Mouse (Mus musculus) heart, adult 18-20 months (tissue): ENCODE results near the gene Tectb. TPM values are rescaled to one million over a fixed set of nuclear protein-coding genes. Genes with fewer than 3 reads are reported as not detected.
"Not testable (repeated sequence)": the region's sequence is repeated elsewhere in the genome, so short reads cannot be mapped to it uniquely, and the experiment has no call there.

Experiments
- DNase-seq, 2 experiments: peaks; one replicate each; pipeline ENCODE4 v3.0.0; 2021 to 2022; ENCODE audit warnings: mixed read lengths in 1 of 2
- total RNA-seq, 2 experiments: library from RNA; stranded (reverse); gene quantifications; 2 replicates each; pipeline ENCODE4 v1.2.3; 2021

Gene Tectb
- total RNA-seq, 2 experiments from 2014 or later: 0.41 TPM; not detected in 1

DNA sequence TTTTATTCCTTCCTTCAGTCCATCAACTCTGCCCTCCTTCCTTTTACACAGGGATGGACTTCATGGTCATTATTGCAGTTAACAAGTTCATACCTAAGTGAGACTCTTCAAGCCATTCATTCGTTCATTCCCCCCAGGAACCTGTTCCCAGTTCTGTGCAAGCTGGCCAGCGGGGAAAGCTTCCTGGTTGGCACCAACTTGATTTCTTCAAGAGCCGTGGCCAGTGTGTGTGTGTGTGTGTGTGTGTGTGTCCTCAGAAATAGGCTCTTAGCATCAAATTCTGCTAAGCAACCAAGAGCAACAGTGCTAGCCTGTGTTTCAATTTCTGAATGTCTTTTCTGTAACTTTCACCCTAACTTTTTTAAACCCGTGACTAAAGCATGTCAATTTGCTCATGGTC is 14.6 kb upstream of the Tectb start:
- no peak for DNase-seq

GRCm38 (mm10) chr19:55166741-55167140 is 13.8 kb upstream of the Tectb start:
- no peak for DNase-seq

- DNase-seq: no peak
Observed at GRCm38 (mm10) chr19:55167741-55168140, 12.8 kb upstream of the Tectb start.

DNA sequence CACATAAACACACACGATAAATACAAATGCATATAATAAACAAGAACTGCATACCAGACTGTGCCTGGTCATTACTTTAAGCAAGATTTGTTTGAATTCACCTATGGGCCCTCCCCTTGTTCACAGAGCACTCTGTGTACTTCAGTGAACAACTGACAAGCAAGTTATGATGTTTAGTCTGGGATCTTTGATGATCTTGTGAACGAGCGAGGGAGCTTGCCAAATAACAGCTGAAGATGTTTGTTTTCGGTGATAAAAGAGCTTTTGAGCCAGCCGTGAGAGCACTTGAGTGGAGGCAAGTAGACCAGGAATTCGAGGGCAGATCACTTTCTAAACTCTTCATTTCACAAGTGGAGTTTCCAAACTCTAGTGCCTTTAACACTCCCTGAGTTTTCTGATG is 12.2 kb upstream of the Tectb start:
- no peak for DNase-seq

DNA sequence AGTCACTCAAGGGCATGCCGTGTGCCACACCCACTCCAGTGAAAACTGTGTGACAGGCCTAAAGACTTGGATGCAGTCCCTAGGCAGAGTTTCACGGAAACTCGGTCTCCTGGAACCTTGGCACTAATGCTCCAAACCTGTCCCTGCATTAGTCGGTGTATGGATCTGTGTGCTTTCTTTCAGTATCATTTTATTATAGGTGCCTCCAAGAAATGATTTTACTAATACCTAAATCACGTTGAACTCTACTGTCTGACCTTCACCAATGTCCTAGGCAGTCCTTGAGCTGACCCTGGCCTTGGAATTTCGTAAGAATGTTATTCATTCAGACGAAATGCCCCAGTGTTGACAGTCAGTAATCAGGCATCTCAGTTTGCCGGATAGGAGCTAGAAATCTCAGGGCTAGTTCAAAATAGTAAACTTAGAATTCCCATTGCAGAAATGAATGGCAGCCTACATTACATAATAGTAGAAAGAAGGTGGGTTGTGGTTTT is 11.2 kb upstream of the Tectb start:
- DNase-seq: not testable (repeated sequence)

DNA sequence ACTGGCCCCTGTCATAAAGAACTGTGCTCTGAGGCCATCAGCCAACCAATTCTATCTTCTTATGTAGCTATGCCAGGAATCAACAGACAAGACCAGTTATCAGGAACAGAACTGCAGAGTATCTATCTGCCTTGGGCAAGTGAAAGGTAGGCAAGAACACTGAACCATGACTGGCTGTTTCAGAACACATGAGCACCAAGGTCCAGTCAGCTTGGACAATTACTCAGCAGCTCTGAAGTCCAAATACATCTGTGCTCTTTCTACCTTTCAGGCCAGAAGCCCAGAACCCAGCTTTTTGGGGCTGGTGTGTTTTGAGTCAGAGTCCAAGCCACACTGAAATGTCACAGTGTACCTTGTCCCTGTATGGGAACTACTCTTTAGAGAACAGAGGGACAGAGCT is 10.1 kb upstream of the Tectb start:
- no peak for DNase-seq

DNA sequence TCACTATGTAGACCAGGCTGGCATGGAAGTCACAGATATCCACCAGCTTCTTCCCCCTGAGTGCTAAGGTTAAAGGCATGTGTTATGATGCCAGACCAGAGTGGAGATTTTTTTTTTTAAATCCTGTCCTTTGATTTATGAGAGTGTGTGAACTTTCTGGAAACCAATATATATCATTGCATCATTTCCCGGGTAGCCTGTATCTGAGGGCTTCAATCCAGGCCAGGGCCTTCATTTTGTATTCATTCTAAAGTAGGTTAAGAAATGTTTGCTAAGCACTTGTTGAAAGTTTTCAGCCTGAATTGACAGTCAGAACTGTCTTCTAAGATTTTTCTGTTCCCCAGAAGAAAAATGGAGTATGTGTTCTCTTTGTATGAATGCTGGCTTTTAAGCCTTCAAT is 8.9 kb upstream of the Tectb start:
- no peak for DNase-seq

DNA sequence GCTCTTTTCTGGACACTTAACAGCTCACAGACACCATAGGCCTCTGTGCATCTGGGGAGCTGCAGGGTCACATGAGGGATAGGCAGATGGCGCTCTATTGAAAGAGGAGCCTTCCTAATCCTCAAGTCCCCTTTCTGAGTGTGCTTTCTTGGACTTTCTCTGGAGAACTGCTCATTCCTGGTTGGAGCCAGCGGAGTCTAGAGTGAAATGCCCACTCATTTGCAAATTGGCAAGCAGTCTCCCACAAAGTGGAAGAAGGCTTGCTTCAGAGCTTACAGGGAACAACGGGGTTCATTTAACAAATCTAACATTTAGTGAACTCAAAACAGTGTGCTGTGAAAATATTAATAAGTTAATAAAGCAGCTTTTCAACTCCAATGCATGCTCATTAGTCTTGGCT is 3.4 kb upstream of the Tectb start:
- no peak for DNase-seq

GRCm38 (mm10) chr19:55184442-55184841 is 3.9 kb downstream of the Tectb start:
- peak in 1 of 2 experiments; percentile 40 for DNase-seq

DNA sequence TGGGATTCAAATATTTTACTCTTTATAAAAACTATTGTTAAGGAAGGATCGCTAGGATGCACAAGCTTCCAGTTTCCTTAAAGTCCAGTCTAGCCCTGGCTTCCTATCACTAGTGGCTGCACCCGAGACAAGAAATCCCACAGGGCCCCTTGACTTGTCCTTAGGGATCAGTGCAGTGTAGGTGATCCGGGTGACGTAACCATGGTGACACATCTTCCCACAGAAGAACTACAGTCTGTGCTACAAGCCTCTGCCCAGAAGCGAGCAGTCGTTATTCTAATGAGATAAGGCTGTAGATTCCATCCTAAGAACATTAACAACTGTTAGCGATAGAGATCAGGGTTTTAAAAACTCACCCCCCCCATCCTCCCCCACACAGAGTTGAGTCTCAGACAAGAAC is 4.5 kb downstream of the Tectb start:
- DNase-seq: no peak

DNA sequence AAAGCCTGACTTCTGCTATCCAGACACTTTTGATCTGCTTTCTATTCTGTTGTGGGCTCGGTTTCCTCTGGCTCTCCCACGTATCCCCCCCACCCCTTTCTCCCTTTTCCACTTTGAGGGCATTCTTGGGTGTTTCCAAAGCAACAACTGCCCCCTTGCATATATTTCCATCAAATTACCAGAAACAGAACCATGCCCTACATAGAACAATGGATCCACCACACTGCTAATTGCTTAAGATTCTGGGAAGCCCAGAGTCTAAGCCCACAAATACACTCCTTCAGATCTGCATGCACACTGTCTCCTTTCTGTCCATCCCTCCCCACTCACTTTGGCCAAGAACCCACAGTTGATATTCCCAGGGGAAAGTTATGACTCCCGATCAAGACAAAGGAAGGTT is 5.1 kb downstream of the Tectb start:
- DNase-seq: no peak

- DNase-seq: peak; percentile 71 to 78
Observed at GRCm38 (mm10) chr19:55190065-55190464, 9.5 kb downstream of the Tectb start.

GRCm38 (mm10) chr19:55191596-55191995 is 11.1 kb downstream of the Tectb start:
- DNase-seq: no peak

DNA sequence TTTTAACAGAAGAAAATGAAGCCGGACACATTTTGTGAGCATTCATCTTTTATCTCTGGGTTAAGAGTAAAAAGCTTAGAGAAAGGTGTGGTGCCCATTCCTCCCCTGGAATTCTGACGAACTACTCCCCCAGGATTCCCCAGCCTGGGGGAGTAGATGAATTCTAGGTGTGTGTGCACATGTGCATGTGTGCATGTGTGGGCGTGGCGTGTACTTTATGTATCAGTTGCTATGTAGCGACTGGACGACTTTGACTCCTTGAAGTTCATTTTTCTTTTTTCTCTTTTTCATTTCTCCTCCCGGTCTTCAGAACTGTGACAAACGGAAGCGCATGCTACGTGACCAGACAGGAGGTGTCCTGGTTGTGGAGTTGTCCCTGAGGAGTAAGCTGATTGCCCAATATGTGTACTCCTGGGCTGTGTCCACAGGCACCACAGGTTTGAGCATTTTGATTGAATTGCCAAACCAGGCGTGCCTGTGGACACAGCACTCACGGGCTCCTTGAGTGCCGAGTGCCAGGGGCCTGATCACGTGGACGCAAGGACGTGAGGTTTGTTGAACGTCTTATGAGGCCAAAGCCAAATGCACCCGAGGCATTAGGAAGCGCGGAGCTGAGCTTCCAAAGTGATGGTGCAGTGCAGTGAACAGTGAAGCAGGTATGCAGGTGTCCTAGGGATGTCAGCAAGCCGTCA is 11.9 kb downstream of the Tectb start:
- no peak for DNase-seq

- peak in 1 of 2 experiments; percentile 15 for DNase-seq
Observed at GRCm38 (mm10) chr19:55193717-55194394, 13.3 kb downstream of the Tectb start.

GRCm38 (mm10) chr19:55194520-55195170 is 14.1 kb downstream of the Tectb start:
- peak; percentile 63 to 67 for DNase-seq

DNA sequence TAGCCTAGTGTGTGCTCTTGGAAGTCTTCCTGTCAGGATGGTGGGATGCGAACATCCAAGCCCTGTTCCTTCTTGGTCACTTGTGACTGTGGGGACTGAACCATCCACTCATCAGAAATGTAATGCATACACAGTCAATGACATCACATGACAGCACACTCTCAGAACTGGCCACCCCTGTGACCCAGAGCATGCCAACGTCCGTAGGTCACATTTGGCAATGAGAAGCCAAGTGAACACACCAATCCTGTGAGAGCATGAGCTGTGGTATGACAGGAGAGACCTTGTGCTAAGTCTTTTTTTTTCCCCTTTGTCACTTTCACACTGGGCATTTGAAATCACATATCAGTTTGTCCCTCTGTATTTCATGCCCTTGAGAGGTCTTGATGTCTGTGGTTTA is 15.0 kb downstream of the Tectb start:
- peak in 1 of 2 experiments; percentile 23 for DNase-seq

GRCm38 (mm10) chr19:55198303-55198702 is 17.8 kb downstream of the Tectb start:
- DNase-seq: peak; percentile 49 to 81

DNA sequence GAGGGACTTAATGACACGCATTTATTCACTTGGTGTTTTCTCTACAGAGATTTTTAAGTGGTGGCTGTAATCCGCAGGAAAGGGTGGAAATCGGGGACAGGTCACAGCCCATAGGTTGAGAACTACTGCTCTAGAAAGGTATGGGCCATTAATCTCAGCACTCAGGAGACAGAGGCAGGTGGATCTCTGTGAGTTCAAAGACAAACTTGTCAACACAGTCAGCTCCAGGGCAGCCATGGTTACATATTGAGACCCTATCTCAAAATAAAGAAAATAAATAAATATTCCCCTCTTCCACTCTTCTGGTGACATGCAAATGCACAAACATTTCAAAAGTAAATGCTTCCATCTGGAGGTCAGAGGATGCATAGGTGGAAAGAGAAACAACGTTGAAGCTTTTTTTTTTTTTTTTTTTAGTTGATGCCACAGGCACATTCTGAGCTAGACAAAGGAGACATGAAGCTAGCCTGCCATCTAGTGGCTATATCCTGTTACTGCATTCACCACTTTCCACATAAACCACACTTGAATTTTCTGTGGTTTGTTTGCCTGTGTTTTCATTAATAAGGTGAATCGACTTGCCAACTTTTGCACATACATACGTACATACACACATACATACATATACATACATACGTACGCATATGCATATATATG is 26.1 kb downstream of the Tectb start:
- peak; percentile 38 to 63 for DNase-seq

DNA sequence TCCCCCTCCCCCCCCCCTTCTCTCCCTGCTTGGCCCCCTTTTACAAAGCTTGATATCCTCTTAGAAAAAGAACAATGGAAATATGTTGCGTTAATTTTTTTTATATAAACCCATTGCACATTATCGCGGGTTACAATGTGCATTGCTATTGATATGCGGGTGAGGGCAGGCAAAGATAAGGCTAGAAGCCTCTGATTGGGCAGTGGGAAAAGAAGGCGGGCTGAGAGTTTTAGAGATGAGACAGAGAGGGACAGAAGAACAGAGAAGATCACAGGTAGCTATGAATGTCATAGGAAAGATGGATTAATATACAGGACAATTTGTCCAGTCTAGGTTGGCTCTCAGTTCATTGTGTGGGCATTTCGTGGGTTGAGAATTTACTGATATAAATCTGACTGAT is 26.7 kb downstream of the Tectb start:
- no peak for DNase-seq

DNA sequence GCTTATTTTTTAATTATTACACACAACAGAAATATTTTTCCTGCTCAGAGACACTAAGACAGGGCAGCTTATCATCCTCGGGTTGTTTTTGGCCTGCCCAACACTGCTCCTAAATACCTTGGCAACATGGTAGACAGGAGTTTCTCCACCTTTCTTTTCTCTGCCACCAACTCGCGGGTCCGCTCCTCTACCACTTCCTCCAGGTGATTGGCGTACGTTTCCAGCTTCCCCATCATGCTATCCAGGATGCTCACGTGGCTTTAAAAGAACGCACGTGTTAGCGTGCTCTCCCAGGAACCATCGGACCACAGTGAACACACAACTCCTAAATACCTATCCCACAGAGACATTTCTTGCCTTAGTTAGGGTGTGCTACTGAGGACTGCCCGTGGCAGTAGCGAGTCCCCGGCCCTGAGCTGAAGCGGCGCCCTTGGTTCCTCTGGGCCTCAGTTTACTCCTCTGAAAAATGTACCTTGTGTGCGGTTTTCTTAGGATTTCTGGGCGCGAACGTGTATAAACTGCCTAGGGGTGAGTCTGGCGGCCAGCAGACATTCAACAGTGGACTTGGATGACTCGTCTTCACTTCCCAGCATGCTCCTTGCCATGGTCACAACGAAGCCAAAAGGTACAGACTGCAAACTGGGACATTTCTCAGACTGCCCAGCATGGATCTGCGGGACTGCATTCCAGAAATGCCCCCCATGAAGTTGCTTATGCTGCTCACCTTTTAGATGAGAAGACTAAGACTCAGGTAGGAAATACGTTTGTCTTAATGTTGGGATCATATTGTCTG is 27.4 kb downstream of the Tectb start:
- no peak for DNase-seq

GRCm38 (mm10) chr19:55208654-55209053 is 28.1 kb downstream of the Tectb start:
- no peak for DNase-seq
